Mouse (Mus musculus) heart, postnatal 10 days (tissue): Measurements from ENCODE around the gene Ntrk2. TPM values are rescaled to one million over a fixed set of nuclear protein-coding genes. Genes with fewer than 3 reads are reported as not detected.

ENCODE experiments used
- DNase-seq, 2 experiments: peaks; one replicate each; pipeline ENCODE4 v3.0.0; 2021
- intact Hi-C: fragments of 180-260 bp; cut with DNase I; formaldehyde crosslinking; loops from one replicate; pipeline ENCODE4 v1.15.1; 2025
- total RNA-seq, 2 experiments: library from RNA; stranded (reverse); gene quantifications; 2 replicates each; pipeline ENCODE4 v1.2.3; 2021

The Ntrk2 gene
- total RNA-seq, 2 experiments from 2014 or later = 2.1 to 3.5 TPM

DNA sequence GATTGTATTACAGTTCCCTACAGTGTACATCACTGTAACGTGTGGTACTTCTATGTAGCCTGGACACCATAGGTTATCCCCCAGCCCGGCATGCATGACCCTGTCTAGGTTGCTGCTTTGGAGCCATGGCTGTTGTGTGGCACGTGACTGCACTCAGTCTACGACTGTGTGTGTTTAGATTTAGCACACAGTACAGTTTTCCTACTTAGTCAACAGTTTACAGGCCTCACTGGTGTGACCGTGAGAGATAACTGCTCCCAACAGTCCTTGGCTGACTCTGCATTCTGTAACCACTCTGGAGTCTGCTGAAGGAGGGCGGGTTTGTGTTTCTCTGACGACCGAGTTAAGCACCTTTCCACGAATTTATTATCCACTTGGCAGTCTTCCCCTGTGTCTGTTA, 370.1 kb downstream of the Ntrk2 start:
- no peak for DNase-seq
- intact Hi-C loops = no loop called here

- no peak for DNase-seq
- intact Hi-C loops = no loop called here
These were observed 370.6 kb downstream of the Ntrk2 start for GRCm38 (mm10) chr13:59177003-59177402.

DNA sequence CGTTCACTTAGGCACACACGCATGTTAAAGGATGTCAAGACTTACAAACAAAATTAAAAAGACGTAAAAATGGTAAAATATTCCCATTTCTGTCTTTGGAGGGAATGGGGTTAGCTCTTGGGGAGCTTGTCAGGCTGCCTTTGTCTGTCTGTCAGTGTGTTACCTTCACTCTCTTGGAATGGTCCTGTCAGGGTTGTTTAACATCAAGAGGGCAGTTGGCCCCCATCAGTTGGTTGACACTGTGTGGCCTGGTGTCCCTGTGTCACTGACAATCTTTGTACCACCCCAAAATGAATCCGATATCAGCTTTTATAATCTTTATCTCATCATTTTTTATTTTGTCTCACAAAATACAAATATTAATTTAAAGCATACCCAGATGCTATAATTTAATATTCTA, 373.6 kb downstream of the Ntrk2 start:
- DNase-seq = no peak
- intact Hi-C loops = loop anchor here (10.0 kb wide), 1 partner anchor 545 kb away; no protein-coding TSS in a partner anchor

DNA sequence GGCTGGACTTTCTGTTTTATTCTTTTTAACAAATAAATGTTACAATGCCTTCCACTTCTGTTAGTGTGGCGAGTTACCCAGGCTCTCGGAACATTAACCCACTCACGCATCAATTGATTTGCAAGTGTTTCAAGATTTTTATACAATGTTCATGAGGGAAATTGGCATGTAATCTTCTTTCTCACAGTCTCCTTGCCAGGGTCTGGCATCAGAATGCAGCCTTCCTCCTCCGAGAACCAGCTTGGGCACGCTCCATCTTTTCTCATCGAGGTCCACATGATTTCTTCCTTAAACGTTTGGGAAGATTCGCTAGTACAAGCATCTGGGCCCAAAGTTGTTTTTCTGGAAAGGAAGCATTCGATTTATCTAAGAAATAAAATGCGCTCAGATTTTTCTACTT, 374.4 kb downstream of the Ntrk2 start:
- peak; percentile 5 to 7 for DNase-seq
- intact Hi-C loops = loop anchor here (10.0 kb wide), 1 partner anchor 546 kb away; no protein-coding TSS in a partner anchor

GRCm38 (mm10) chr13:59181188-59181947, 375.0 kb downstream of the Ntrk2 start:
- DNase-seq = peak in 1 of 2 experiments; percentile 8
- intact Hi-C loops = loop anchor here (10.0 kb wide), 1 partner anchor 547 kb away; no protein-coding TSS in a partner anchor

GRCm38 (mm10) chr13:59182630-59183029, 376.3 kb downstream of the Ntrk2 start:
- intact Hi-C loops = loop anchor here (10.0 kb wide), 1 partner anchor 548 kb away; no protein-coding TSS in a partner anchor
- DNase-seq = no peak

Other genes with a start within 250 kb of the Ntrk2 start
- gene Slc28a3, start 195.7 kb upstream of the Ntrk2 start, total RNA-seq = not detected